Mouse (Mus musculus) lung, postnatal 0 days (tissue): ENCODE data around the gene AC134908.4.

Experiments
- CTCF ChIP-seq: IDR thresholded peaks from 2 replicates; pipeline ENCODE4 v1.5.1; 2016; ENCODE audit warnings: antibody characterized with exemption, mild to moderate bottlenecking
- EP300 ChIP-seq: IDR thresholded peaks from 2 replicates; pipeline ENCODE4 v1.6.1; 2016; ENCODE audit warnings: antibody characterized with exemption, mild to moderate bottlenecking, control low read depth

DNA sequence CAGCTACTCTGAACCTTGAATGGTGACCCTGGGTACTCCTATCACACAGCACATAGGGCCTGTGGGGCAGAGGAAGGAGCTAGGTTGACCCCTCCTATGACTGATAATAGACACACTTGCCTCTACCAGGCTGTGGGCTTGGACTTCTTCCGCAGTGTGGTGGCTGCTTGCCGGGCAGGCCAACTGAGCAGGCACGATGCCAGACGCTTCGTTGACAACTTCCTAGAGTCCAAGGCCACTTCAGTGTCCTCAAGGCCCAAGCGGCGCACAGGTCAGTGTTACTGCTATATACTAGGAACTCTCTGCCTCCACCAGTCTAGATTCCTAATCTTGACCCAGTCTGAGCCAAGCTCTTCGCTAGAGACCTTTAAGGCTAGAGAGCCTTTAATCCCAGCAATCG is 51.6 kb downstream of the AC134908.4 start:
- TF ChIP-seq CTCF, result no peak
- TF ChIP-seq EP300, result no peak
